Mouse (Mus musculus) ES-Bruce4 (cell line): ENCODE data around the gene Hist1h2ap.
"Not testable (repeated sequence)": the region's sequence is repeated elsewhere in the genome, so short reads cannot be mapped to it uniquely, and the experiment has no call there.

Experiments
- CTCF ChIP-seq: IDR thresholded peaks from one replicate; pipeline ENCODE4 v1.8.1; 2011; ENCODE audit warnings: low read depth, low read length
- EP300 ChIP-seq: IDR thresholded peaks from 2 replicates; pipeline ENCODE4 v1.6.1; 2011; ENCODE audit warnings: low read depth, low read length; ENCODE audit not compliant: insufficient read depth
- POLR2A ChIP-seq: IDR thresholded peaks from one replicate; pipeline ENCODE4 v1.8.1; 2011; ENCODE audit warnings: low read length; ENCODE audit not compliant: insufficient read depth

- not testable (repeated sequence) for TF ChIP-seq POLR2A, CTCF, EP300
These were observed 30.2 kb downstream of the Hist1h2ap start for GRCm38 (mm10) chr13:21803058-21803457.
